Mouse (Mus musculus) liver, postnatal 0 days (tissue): Measurements from ENCODE around the gene Mpc1. TPM values are rescaled to one million over a fixed set of nuclear protein-coding genes. Genes with fewer than 3 reads are reported as not detected.

Source experiments
- ATAC-seq: fragments of 200-750 bp; cut with Nextera tagmentation; 2 replicates; pipeline ENCODE4 v1.8.0; 2017; ENCODE audit warnings: mild to moderate bottlenecking, moderate library complexity
- DNase-seq: peaks from one replicate; pipeline ENCODE4 v3.0.0-alpha.2; 2016
- H3K27ac ChIP-seq: fragments of 300-500 bp; sonication (generic); 2 replicates; pipeline ENCODE4 v1.5.1; 2014; ENCODE audit warnings: antibody characterized with exemption, moderate library complexity, mild to moderate bottlenecking, low read depth
- H3K27me3 ChIP-seq: fragments of 300-500 bp; sonication (generic); 2 replicates; pipeline ENCODE4 v1.6.1; 2014; ENCODE audit warnings: low read length, control low read depth, mixed read lengths; ENCODE audit not compliant: insufficient read depth
- H3K36me3 ChIP-seq: fragments of 300-500 bp; sonication (generic); replicated peaks from 2 replicates; pipeline ENCODE4 v1.6.1; 2014; ENCODE audit warnings: mild to moderate bottlenecking, control low read depth, low read length, moderate library complexity, mixed read lengths; ENCODE audit not compliant: insufficient read depth
- H3K4me1 ChIP-seq: fragments of 300-500 bp; sonication (generic); 2 replicates; pipeline ENCODE4 v1.6.1; 2014; ENCODE audit warnings: antibody characterized with exemption, mild to moderate bottlenecking, control low read depth; ENCODE audit not compliant: insufficient read depth
- H3K4me2 ChIP-seq: fragments of 300-500 bp; sonication (generic); 2 replicates; pipeline ENCODE4 v1.6.1; 2014; ENCODE audit warnings: low read depth, mild to moderate bottlenecking, low read length, moderate library complexity, mixed read lengths
- H3K4me3 ChIP-seq: fragments of 300-500 bp; sonication (generic); 2 replicates; pipeline ENCODE4 v1.5.1; 2014; ENCODE audit warnings: low read depth, low read length
- H3K9ac ChIP-seq: fragments of 300-500 bp; sonication (generic); replicated peaks from 2 replicates; pipeline ENCODE4 v1.6.1; 2014; ENCODE audit warnings: mild to moderate bottlenecking, moderate library complexity
- H3K9me3 ChIP-seq: fragments of 300-500 bp; sonication (generic); 2 replicates; pipeline ENCODE4 v1.6.1; 2016; ENCODE audit warnings: mild to moderate bottlenecking, control low read depth, low read length, mixed read lengths
- CTCF ChIP-seq: sonication (generic); IDR thresholded peaks from 2 replicates; pipeline ENCODE4 v1.5.1; 2016; ENCODE audit warnings: antibody characterized with exemption, low read depth
- EP300 ChIP-seq: IDR thresholded peaks from 2 replicates; pipeline ENCODE4 v1.6.1; 2016; ENCODE audit warnings: antibody characterized with exemption, low read depth, mild to moderate bottlenecking
- WGBS: fragments of 180-500 bp; shearing (Covaris S2); extraction: QIAGEN DNeasy Blood & Tissue Kit; methylation state at CpG from one replicate; pipeline ENCODE4 v1.1.7; 2014; ENCODE audit not compliant: insufficient replicate concordance; 5-methylcytosine and 5-hydroxymethylcytosine counted together
- polyA plus RNA-seq: library from polyadenylated mRNA; unstranded; fragments of >200 nt; fragmentation: Nextera tagmentation; extraction: Ambion mirVana; gene quantifications from 2 replicates; pipeline ENCODE4 v1.2.1, GENCODE M21; 2015

The Mpc1 gene
- polyA plus RNA-seq, 1 experiment from 2014 or later = 1,393 TPM

DNA sequence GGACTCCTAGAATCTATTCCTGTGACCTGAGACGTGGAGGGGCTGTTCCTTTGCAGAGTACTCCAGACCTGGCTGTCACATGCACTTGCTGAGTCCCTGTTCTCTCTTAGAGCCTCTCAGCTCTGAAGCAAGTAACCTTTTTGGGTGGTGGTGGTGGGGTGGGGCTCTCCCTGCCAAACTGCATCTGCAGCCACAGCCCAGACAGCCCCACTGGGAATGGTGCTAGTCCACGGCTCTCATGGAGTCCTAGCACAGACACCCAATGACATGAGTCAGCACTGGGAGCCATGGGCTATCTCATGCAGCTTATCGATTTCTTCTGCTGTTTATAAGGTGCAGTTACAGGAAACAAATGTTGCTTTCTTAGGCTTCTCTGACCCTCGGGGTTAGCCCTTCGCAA is 15.0 kb downstream of the Mpc1 start:
- no peak for DNase-seq

GRCm38 (mm10) chr17:8298281-8298680 is 15.6 kb downstream of the Mpc1 start:
- 81% methylated on average over 2 of the region's 2 CpGs for WGBS
- Histone ChIP-seq H3K9ac (no peak overlapping the region), H3K36me3 (peaks cover 23% of the 10 kb centered on the region), H3K9me3 (no peaks in the 10 kb centered on the region), H3K4me1 (peaks cover 12% of the 10 kb centered on the region), H3K27ac (peak overlapping the region; percentile 75; the same call in 1 of the 2 replicates), H3K27me3 (no peaks in the 10 kb centered on the region), H3K4me2 (no peak overlapping the region), H3K4me3 (no peak overlapping the region)
- TF ChIP-seq CTCF (no peak), EP300 (no peak)
- DNase-seq (no peak), ATAC-seq (no peak)

More for the DNA sequence above, 15.0 kb downstream of the Mpc1 start:
- Histone ChIP-seq H3K4me3 (no peak overlapping the region), H3K9ac (no peak overlapping the region), H3K4me2 (no peak overlapping the region), H3K36me3 (peaks cover 25% of the 10 kb centered on the region), H3K4me1 (peaks cover 12% of the 10 kb centered on the region), H3K27ac (no peak overlapping the region), H3K27me3 (no peaks in the 10 kb centered on the region), H3K9me3 (no peaks in the 10 kb centered on the region)
- ATAC-seq = no peak
- WGBS = 76% methylated on average over 5 of the region's 5 CpGs
- no peak for TF ChIP-seq CTCF
- no peak for TF ChIP-seq EP300

DNA sequence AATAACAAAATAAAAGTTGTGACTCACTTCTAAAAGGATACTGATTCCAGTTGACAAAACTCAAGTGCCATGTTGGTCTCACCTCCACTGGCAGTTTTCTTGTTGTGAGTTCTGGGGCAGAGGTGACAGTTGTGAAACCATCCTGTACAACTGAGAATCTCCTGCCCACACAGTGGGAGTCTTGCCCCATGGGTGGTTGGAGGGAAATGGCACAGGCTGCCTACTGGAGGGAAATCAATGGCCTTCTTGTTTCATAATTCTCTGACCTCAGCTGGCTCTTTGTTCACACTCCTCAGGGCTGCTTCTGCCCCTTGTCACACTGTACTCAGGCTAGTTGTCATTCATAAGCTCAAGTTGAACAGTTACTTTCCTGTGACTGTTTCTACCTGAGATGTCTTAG is 16.8 kb downstream of the Mpc1 start:
- Histone ChIP-seq H3K4me1 (peaks cover 12% of the 10 kb centered on the region), H3K9ac (no peak overlapping the region), H3K9me3 (no peaks in the 10 kb centered on the region), H3K27ac (peak overlapping the region; percentile 75), H3K4me2 (no peak overlapping the region), H3K27me3 (no peaks in the 10 kb centered on the region), H3K4me3 (no peak overlapping the region), H3K36me3 (peaks cover 20% of the 10 kb centered on the region)
- ATAC-seq (peak; percentile 91), DNase-seq (peak; percentile 60)
- TF ChIP-seq CTCF (no peak), EP300 (peak; percentile 29; the same call in 1 of the 2 replicates)

DNA sequence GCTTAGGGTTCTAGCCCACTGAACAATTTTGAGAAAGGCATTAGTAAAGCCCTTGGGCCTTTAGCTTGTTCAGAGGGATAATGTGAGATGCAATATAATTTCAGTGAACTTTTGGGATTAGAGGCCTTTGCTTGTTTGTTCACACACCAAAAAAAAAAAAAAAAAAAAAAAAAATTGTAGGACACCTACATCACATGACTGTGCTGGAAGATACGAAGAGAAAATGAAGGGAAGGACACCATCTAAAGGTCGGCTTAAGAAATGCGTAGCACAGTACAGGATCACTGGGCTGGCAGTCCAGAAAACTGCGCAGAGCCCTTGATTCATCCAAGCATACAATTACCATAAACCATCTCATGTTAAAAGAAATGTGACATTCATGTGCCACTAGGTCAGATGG is 18.8 kb downstream of the Mpc1 start:
- WGBS = 68% methylated on average over 4 of the region's 4 CpGs

DNA sequence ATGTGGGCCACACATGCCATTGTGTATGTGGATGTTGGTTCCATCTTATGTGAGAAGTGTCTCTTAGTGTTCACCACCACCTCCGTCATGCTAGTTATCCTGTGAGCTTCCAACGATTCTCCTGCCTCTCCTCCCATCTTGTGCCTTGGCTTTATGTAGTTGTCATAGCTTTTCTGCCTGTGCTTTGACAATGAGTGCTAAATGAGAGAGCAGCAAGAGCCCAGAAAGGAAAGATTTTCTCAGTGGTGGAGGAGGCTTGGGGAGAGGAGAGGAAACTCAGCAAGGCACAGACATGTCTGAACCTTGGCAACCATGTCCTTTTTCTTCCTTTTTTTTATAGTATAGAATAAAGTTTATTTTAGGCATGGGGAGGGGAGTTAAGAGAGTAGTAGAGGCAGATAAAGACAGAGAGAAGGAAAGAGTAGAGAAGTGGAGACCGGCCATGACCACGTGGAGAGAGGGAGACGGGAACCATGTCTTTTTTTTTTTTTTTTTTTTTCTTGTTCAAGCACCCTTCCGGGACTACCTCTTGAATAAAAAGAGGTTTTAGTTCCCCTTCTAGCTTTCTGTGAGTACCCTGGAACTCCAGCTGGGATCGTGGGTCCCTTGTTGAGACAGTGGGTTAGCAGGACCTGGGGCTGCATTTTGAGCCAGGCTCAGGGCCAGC is 20.2 kb downstream of the Mpc1 start:
- peaks cover 10% of the 10 kb centered on the region for H3K4me1 ChIP-seq
- no peaks in the 10 kb centered on the region for H3K9me3 ChIP-seq
- DNase-seq = no peak
- peaks cover 8% of the 10 kb centered on the region for H3K36me3 ChIP-seq
- H3K9ac ChIP-seq = no peak overlapping the region
- no peaks in the 10 kb centered on the region for H3K27me3 ChIP-seq
- 53% methylated on average over 7 of the region's 7 CpGs for WGBS
- H3K4me3 ChIP-seq = no peak overlapping the region
- no peak for ATAC-seq
- no peak overlapping the region for H3K27ac ChIP-seq
- TF ChIP-seq EP300 (no peak), CTCF (no peak)
- H3K4me2 ChIP-seq = no peak overlapping the region

More for the DNA sequence above, 18.8 kb downstream of the Mpc1 start:
- peaks cover 12% of the 10 kb centered on the region for H3K4me1 ChIP-seq
- H3K4me2 ChIP-seq = no peak overlapping the region
- no peaks in the 10 kb centered on the region for H3K27me3 ChIP-seq
- no peak overlapping the region for H3K9ac ChIP-seq
- ATAC-seq = no peak
- H3K4me3 ChIP-seq = no peak overlapping the region
- no peak for DNase-seq
- no peaks in the 10 kb centered on the region for H3K9me3 ChIP-seq
- H3K36me3 ChIP-seq = peaks cover 12% of the 10 kb centered on the region
- TF ChIP-seq EP300 = no peak
- peak; percentile 30; the same call in 1 of the 2 replicates for TF ChIP-seq CTCF
- no peak overlapping the region for H3K27ac ChIP-seq

GRCm38 (mm10) chr17:8303671-8304070 is 21.0 kb downstream of the Mpc1 start:
- Histone ChIP-seq H3K27me3 (no peaks in the 10 kb centered on the region), H3K27ac (no peak overlapping the region), H3K9ac (no peak overlapping the region), H3K36me3 (no peaks in the 10 kb centered on the region; the same call in 1 of the 2 replicates), H3K9me3 (no peaks in the 10 kb centered on the region), H3K4me1 (peaks cover 10% of the 10 kb centered on the region), H3K4me2 (no peak overlapping the region), H3K4me3 (no peak overlapping the region)
- WGBS = 73% methylated on average over 5 of the region's 5 CpGs
- ATAC-seq = no peak
- TF ChIP-seq EP300 = no peak
- TF ChIP-seq CTCF = no peak
- no peak for DNase-seq
